Mouse (Mus musculus) E14TG2a.4 (cell line): ENCODE data around the gene Fhit.

Source experiments
- H3K27me3 ChIP-seq: 2 replicates; pipeline ENCODE4 v1.6.1; 2014; ENCODE audit warnings: low read length, control low read depth; ENCODE audit not compliant: insufficient read depth
- H3K36me3 ChIP-seq: 2 replicates; pipeline ENCODE4 v1.6.1; 2014; ENCODE audit warnings: low read length, control low read depth; ENCODE audit not compliant: insufficient read depth
- H3K4me1 ChIP-seq: replicated peaks from 2 replicates; pipeline ENCODE4 v1.6.1; 2014; ENCODE audit warnings: low read depth, low read length, control low read depth
- H3K4me3 ChIP-seq: replicated peaks from 2 replicates; pipeline ENCODE4 v1.5.1; 2014; ENCODE audit warnings: mild to moderate bottlenecking, low read length
- H3K9me3 ChIP-seq: 2 replicates; pipeline ENCODE4 v1.6.1; 2014; ENCODE audit warnings: low read length, control low read depth
- CTCF ChIP-seq: conservative IDR thresholded peaks from 2 replicates; pipeline ENCODE4 v1.5.1; 2014; ENCODE audit warnings: low read length
- NANOG ChIP-seq: IDR thresholded peaks from 2 replicates; pipeline ENCODE4 v1.6.1; 2014; ENCODE audit warnings: borderline replicate concordance, low read length, mixed read lengths
- POU5F1 ChIP-seq: IDR thresholded peaks from 2 replicates; pipeline ENCODE4 v1.6.1; 2014; ENCODE audit warnings: low read length, borderline replicate concordance

The Fhit gene

GRCm38 (mm10) chr14:9552149-9552548 lies 1609.7 kb downstream of the Fhit start:
- no peak for TF ChIP-seq CTCF
- TF ChIP-seq NANOG = no peak
- no peak for TF ChIP-seq POU5F1
- Histone ChIP-seq H3K9me3 (no peaks in the 10 kb centered on the region), H3K27me3 (no peaks in the 10 kb centered on the region), H3K4me1 (no peaks in the 10 kb centered on the region), H3K36me3 (no peaks in the 10 kb centered on the region), H3K4me3 (no peak overlapping the region)

- TF ChIP-seq NANOG (no peak), CTCF (no peak), POU5F1 (no peak)
- H3K27me3 ChIP-seq = no peaks in the 10 kb centered on the region
- H3K36me3 ChIP-seq = no peaks in the 10 kb centered on the region
- H3K4me3 ChIP-seq = no peak overlapping the region
- H3K4me1 ChIP-seq = no peaks in the 10 kb centered on the region
- no peaks in the 10 kb centered on the region for H3K9me3 ChIP-seq
Measured at GRCm38 (mm10) chr14:9547952-9548351, 1613.9 kb downstream of the Fhit start.

- TF ChIP-seq CTCF (no peak), NANOG (no peak), POU5F1 (no peak)
- no peaks in the 10 kb centered on the region for H3K36me3 ChIP-seq
- H3K4me1 ChIP-seq = no peaks in the 10 kb centered on the region
- no peaks in the 10 kb centered on the region for H3K9me3 ChIP-seq
- H3K4me3 ChIP-seq = no peak overlapping the region
- H3K27me3 ChIP-seq = no peaks in the 10 kb centered on the region
Measured at GRCm38 (mm10) chr14:9544364-9544763, 1617.5 kb downstream of the Fhit start.

- no peaks in the 10 kb centered on the region for H3K36me3 ChIP-seq
- H3K27me3 ChIP-seq = no peaks in the 10 kb centered on the region
- H3K4me1 ChIP-seq = peaks cover 38% of the 10 kb centered on the region
- TF ChIP-seq POU5F1 = peak; percentile 38; the same call in 1 of the 2 replicates
- TF ChIP-seq CTCF = no peak
- no peak for TF ChIP-seq NANOG
- H3K4me3 ChIP-seq = no peak overlapping the region
- H3K9me3 ChIP-seq = peaks cover 2% of the 10 kb centered on the region; the same call in 1 of the 2 replicates
Measured at GRCm38 (mm10) chr14:9535491-9535890, 1626.3 kb downstream of the Fhit start.

- H3K4me3 ChIP-seq = no peak overlapping the region
- H3K9me3 ChIP-seq = peaks cover 8% of the 10 kb centered on the region; the same call in 1 of the 2 replicates
- no peaks in the 10 kb centered on the region for H3K36me3 ChIP-seq
- TF ChIP-seq NANOG (no peak), CTCF (no peak), POU5F1 (no peak)
- no peaks in the 10 kb centered on the region for H3K27me3 ChIP-seq
- H3K4me1 ChIP-seq = peaks cover 17% of the 10 kb centered on the region
Measured at GRCm38 (mm10) chr14:9529247-9529646, 1632.6 kb downstream of the Fhit start.

- no peaks in the 10 kb centered on the region for H3K27me3 ChIP-seq
- peaks cover 7% of the 10 kb centered on the region; the same call in 1 of the 2 replicates for H3K4me1 ChIP-seq
- no peaks in the 10 kb centered on the region for H3K36me3 ChIP-seq
- H3K4me3 ChIP-seq = no peak overlapping the region
- no peak for TF ChIP-seq POU5F1
- no peak for TF ChIP-seq NANOG
- TF ChIP-seq CTCF = no peak
- peaks cover 8% of the 10 kb centered on the region; the same call in 1 of the 2 replicates for H3K9me3 ChIP-seq
Measured at GRCm38 (mm10) chr14:9526136-9526535, 1635.7 kb downstream of the Fhit start.

- Histone ChIP-seq H3K4me1 (no peaks in the 10 kb centered on the region), H3K9me3 (no peaks in the 10 kb centered on the region), H3K27me3 (no peaks in the 10 kb centered on the region), H3K4me3 (no peak overlapping the region), H3K36me3 (no peaks in the 10 kb centered on the region)
- TF ChIP-seq CTCF = no peak
- TF ChIP-seq POU5F1 = no peak
- TF ChIP-seq NANOG = no peak
Measured at GRCm38 (mm10) chr14:9517651-9518050, 1644.2 kb downstream of the Fhit start.

- TF ChIP-seq POU5F1 (no peak), CTCF (no peak), NANOG (no peak)
- no peaks in the 10 kb centered on the region for H3K9me3 ChIP-seq
- H3K27me3 ChIP-seq = no peaks in the 10 kb centered on the region
- no peaks in the 10 kb centered on the region for H3K36me3 ChIP-seq
- no peak overlapping the region for H3K4me3 ChIP-seq
- H3K4me1 ChIP-seq = no peaks in the 10 kb centered on the region
Measured at GRCm38 (mm10) chr14:9509678-9510077, 1652.2 kb downstream of the Fhit start.
